Mouse (Mus musculus) cortical plate, adult 2 months (tissue): ENCODE results near the gene Kctd11.

Experiments used
- CTCF ChIP-seq: fragments of 200-500 bp; IDR thresholded peaks from 2 replicates; pipeline ENCODE4 v1.5.1; 2011; ENCODE audit warnings: mild to moderate bottlenecking, control low read depth, low read length; ENCODE audit not compliant: insufficient read depth; ENCODE audit errors: extremely low read depth
- POLR2A ChIP-seq: fragments of 200-500 bp; IDR thresholded peaks from 2 replicates; pipeline ENCODE4 v1.6.1; 2011; ENCODE audit warnings: mild to moderate bottlenecking, low read length, control low read depth; ENCODE audit not compliant: insufficient read depth; ENCODE audit errors: extremely low read depth

DNA sequence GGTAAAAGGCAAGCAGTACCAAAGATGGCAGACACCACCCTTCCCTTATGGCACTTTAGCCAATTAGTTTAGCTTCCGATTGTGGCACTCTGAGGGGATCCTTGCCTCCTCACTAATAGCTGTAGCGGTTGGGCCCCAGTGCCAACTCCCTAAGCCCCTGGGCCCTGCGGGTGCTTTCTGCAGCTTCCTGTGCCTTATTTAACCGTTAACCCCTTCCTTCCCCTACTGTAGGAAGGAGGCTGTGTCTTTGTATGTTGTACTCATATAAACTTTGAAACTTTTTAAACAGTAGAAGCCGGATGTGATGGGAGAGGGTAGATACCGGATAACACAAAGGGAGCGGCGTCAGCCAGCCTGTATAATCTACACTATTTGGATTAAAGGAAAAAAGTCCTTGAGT, 30.5 kb downstream of the Kctd11 start:
- TF ChIP-seq CTCF, result no peak
- TF ChIP-seq POLR2A, result no peak
